Mouse (Mus musculus) heart, adult 11 months (tissue): ENCODE measurements at regions not wholly inside any gene's neighbourhood (a gene's known extent, or its start where the extent isn't known, plus 50 kb on each side); places are given as distances from the start of the nearest gene placed in this dataset.
A peak's percentile ranks its signal among the peaks of the same experiment; 100 is the strongest.

Source experiments
- DNase-seq: peaks from one replicate; pipeline ENCODE4 v3.0.0; 2022

- DNase-seq, result peak; percentile 55
Measured at GRCm38 (mm10) chr3:43030411-43030991, 1288.1 kb downstream of the D3Ertd751e start.

- DNase-seq, result no peak
Measured at GRCm38 (mm10) chr3:43056344-43056743, 1313.9 kb downstream of the D3Ertd751e start.
